In the genomic region with DNA sequence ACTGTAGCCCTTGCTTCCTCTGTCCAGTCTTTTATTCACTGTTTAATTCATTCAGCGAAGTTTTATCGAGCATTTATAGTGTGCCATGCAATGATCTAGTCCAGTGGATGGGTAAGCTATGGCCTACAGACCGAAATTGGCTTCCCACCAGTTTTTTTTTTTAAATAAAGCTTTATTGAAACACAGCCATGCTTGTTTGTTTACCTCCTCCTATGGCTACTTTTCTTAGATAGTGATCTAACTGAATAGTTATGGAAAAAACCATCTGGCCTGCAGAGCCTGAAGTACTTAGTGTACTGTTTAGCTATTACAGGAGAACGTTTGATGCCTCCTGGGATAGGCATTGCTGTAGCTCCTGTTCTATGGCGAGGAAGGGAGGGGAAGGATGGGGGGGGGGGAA, we compare ENCODE assay signal across 26 mouse cellular contexts. TPM values are rescaled to one million over a fixed set of nuclear protein-coding genes. Genes with fewer than 3 reads are reported as not detected.
A peak's percentile ranks its signal among the peaks of the same experiment; 100 is the strongest.
DNase-seq lines count a peak whose midpoint lies in the region; ATAC-seq and TF ChIP-seq lines count a peak whose summit lies in the region.
"Had no signal": no experiment of that assay in that cellular context is flagged by ENCODE, and none has a peak within 500 bp of the region (broad histone marks: within the 10 kb centered on the region; RNA-seq: fewer than 3 reads in every experiment).

No protein-coding gene starts in this region.

- DNase-seq in gastrocnemius, adult 2 months = no peak
- DNase-seq in gastrocnemius, postnatal 10 days = no peak
- DNase-seq in heart, adult 2 months = no peak
- no peak for DNase-seq in heart, postnatal 10 days
- DNase-seq in heart, postnatal 0 days (ENCODE audit: low spot score) = no peak
- no peak for DNase-seq in heart, adult 11 months
- DNase-seq in MEL (ENCODE audit: low read depth, low spot score) = no peak
- no peak for DNase-seq in urinary bladder, adult 18-20 months (ENCODE audit: low spot score in 2 of 2)
- DNase-seq: adrenal gland, adult 2 months; adrenal gland, adult 8-10 months; adrenal gland, postnatal 10 days; adrenal gland, postnatal 14 days; adrenal gland, postnatal 25 days; adrenal gland, postnatal 36 days; B cell, adult 2 months; cerebellum, adult 11 months; cerebellum, adult 11-12 months; cerebellum, adult 18-20 months had no signal

- WGBS in heart, adult 2 months = 55% methylated on average over 5 of the region's 5 CpGs
- 69% methylated on average over 5 of the region's 5 CpGs for WGBS in heart, postnatal 0 days

- no peak for TF ChIP-seq CTCF in gastrocnemius, adult 2 months (IDR thresholded peaks at IDR 0.05)
- TF ChIP-seq CTCF in heart, adult 2 months (IDR thresholded peaks at IDR 0.05) = no peak
- TF ChIP-seq CTCF in heart, postnatal 0 days (IDR thresholded peaks at IDR 0.05; ENCODE audit: low read depth) = no peak
- TF ChIP-seq CTCF in MEL (IDR thresholded peaks at IDR 0.05 in 2 of 3, conservative IDR thresholded peaks at IDR 0.05 in 1 of 3; ENCODE audit: control insufficient read depth in 1 of 3, insufficient read depth in 1 of 3, low read depth in 2 of 3, low read length in 3 of 3, poor library complexity in 1 of 3, severe bottlenecking in 1 of 3) = no peak

- no peaks in the 10 kb centered on the region for H3K9me3 ChIP-seq in heart, postnatal 0 days (replicated peaks; ENCODE audit: control insufficient read depth, low read length)
- H3K9me3 ChIP-seq in MEL (replicated peaks; ENCODE audit: insufficient read depth, low read length) = no peaks in the 10 kb centered on the region
- H3K9me3 ChIP-seq: G1E had no signal

- no peak for TF ChIP-seq EP300 in heart, adult 2 months (IDR thresholded peaks at IDR 0.05; ENCODE audit: insufficient read depth, low read depth, low read length)
- no peak for TF ChIP-seq EP300 in heart, postnatal 0 days (IDR thresholded peaks at IDR 0.05; ENCODE audit: low read depth)
- TF ChIP-seq EP300 in MEL (IDR thresholded peaks at IDR 0.05; ENCODE audit: low read depth in 1 of 2, low read length in 2 of 2) = no peak

- no peak for TF ChIP-seq RAD21 in MEL (IDR thresholded peaks at IDR 0.05; ENCODE audit: low read depth, low read length)

- H3K4me3 ChIP-seq in gastrocnemius, adult 2 months = no peak overlapping the region
- no peak overlapping the region for H3K4me3 ChIP-seq in heart, adult 2 months
- H3K4me3 ChIP-seq in heart, postnatal 0 days (ENCODE audit: low read depth, low read length) = no peak overlapping the region
- H3K4me3 ChIP-seq in MEL (ENCODE audit: control insufficient read depth in 1 of 2, insufficient read depth in 1 of 2, low read depth in 2 of 2, low read length in 2 of 2) = no peak overlapping the region

- TF ChIP-seq POLR2A in heart, adult 2 months (IDR thresholded peaks at IDR 0.05; ENCODE audit: insufficient read depth, low read depth, low read length) = no peak
- TF ChIP-seq POLR2A in MEL (IDR thresholded peaks at IDR 0.05; ENCODE audit: control insufficient read depth in 1 of 2, insufficient read depth in 1 of 2, low read depth in 1 of 2, low read length in 2 of 2, poor library complexity in 1 of 2) = no peak

- no peak overlapping the region for H3K4me2 ChIP-seq in heart, postnatal 0 days (ENCODE audit: low read depth, low read length)

- H3K4me1 ChIP-seq in heart, adult 2 months (ENCODE audit: control insufficient read depth, insufficient read depth, low read length) = peaks cover 1% of the 10 kb centered on the region
- H3K4me1 ChIP-seq in heart, postnatal 0 days (ENCODE audit: control insufficient read depth, insufficient read depth) = no peaks in the 10 kb centered on the region
- H3K4me1 ChIP-seq in MEL (ENCODE audit: control insufficient read depth in 1 of 2, insufficient read depth in 2 of 2, low read length in 2 of 2) = peaks cover 0 to 3% of the 10 kb centered on the region in 2 experiments; a peak in 2 of 4 replicates

- intact Hi-C loops in gastrocnemius, adult 2 months (cut with DNase I) = no loop called here
- intact Hi-C loops in heart, adult 2 months (cut with DNase I) = no loop called here
- intact Hi-C loops in heart, postnatal 10 days (cut with DNase I) = no loop called here

- H3K79me2 ChIP-seq in heart, adult 2 months (replicated peaks; ENCODE audit: control insufficient read depth, insufficient read depth, low read length) = no peaks in the 10 kb centered on the region
- no peaks in the 10 kb centered on the region for H3K79me2 ChIP-seq in MEL (ENCODE audit: control insufficient read depth, insufficient read depth, low read length, poor library complexity)

- H3K27me3 ChIP-seq in heart, adult 2 months (ENCODE audit: control insufficient read depth, insufficient read depth, low read length) = no peaks in the 10 kb centered on the region
- H3K27me3 ChIP-seq in heart, postnatal 0 days (ENCODE audit: control insufficient read depth, insufficient read depth, low read length) = peaks cover 14% of the 10 kb centered on the region; the same call in 1 of the 2 replicates
- H3K27me3 ChIP-seq in MEL (ENCODE audit: control insufficient read depth in 1 of 2, insufficient read depth in 2 of 2, low read length in 2 of 2) = peaks cover 0 to 1% of the 10 kb centered on the region in 2 experiments; a peak in 1 of 4 replicates
- H3K27me3 ChIP-seq: Patski had no signal

- no peak for ATAC-seq in heart, postnatal 0 days (ENCODE audit: insufficient read depth, low read depth)
- ATAC-seq: activated CD4-positive, CD25-positive, alpha-beta regulatory T cell, adult 4 months; CD4-positive, CD25-positive, alpha-beta regulatory T cell, adult 4 months; Patski had no signal

- peak overlapping the region; percentile 69 for H3K27ac ChIP-seq in gastrocnemius, adult 2 months
- H3K27ac ChIP-seq in heart, adult 2 months = peak overlapping the region; percentile 57
- peak overlapping the region; percentile 69 for H3K27ac ChIP-seq in heart, postnatal 0 days (ENCODE audit: low read depth)
- no peak overlapping the region for H3K27ac ChIP-seq in MEL (ENCODE audit: control insufficient read depth, low read depth, low read length)

- no peaks in the 10 kb centered on the region for H3K36me3 ChIP-seq in heart, adult 2 months (ENCODE audit: control insufficient read depth, insufficient read depth, low read length)
- H3K36me3 ChIP-seq in heart, postnatal 0 days (replicated peaks; ENCODE audit: control insufficient read depth, insufficient read depth, low read length) = no peaks in the 10 kb centered on the region
- peaks cover 0 to 4% of the 10 kb centered on the region in 2 experiments; a peak in 1 of 4 replicates for H3K36me3 ChIP-seq in MEL (ENCODE audit: control insufficient read depth in 1 of 2, insufficient read depth in 2 of 2, low read length in 2 of 2)
- H3K36me3 ChIP-seq: G1E had no signal

- no peak overlapping the region for H3K9ac ChIP-seq in heart, adult 2 months (ENCODE audit: low read depth, low read length)
- H3K9ac ChIP-seq in heart, postnatal 0 days (replicated peaks; ENCODE audit: low read depth, low read length) = no peak overlapping the region
- no peak overlapping the region for H3K9ac ChIP-seq in MEL (ENCODE audit: control insufficient read depth, low read depth, low read length, poor library complexity, severe bottlenecking)

TF ChIP-seq in MEL, 35 proteins besides CTCF, POLR2A, EP300 and RAD21 (continues in another document):
- TF ChIP-seq ZNF384 (IDR thresholded peaks at IDR 0.05; ENCODE audit: low read depth, low read length) (peak; percentile 95), HCFC1 (IDR thresholded peaks at IDR 0.05; ENCODE audit: low read depth, low read length) (0 out of 2 replicates have a peak, but pooled peaks have one; percentile 22)

RNA-seq across cellular contexts. Expression of a gene that starts 5.1 kb away (rescaled TPM):
- total RNA-seq in gastrocnemius, adult 2 months (2021) = 1 to 10 TPM; 2.5 to 3.8 TPM
- total RNA-seq in gastrocnemius, postnatal 10 days (2021) = 1 to 10 TPM; 3.9 to 4.5 TPM
- total RNA-seq in heart, adult 2 months (2021) = 1 to 10 TPM; 4.9 to 5.9 TPM
- polyA plus RNA-seq in heart, adult 2 months (2012; rRNA removed) = 6.7 and 11.5 TPM in 2 replicates
- 1 to 10 TPM; 4.2 to 5.0 TPM for total RNA-seq in heart, postnatal 10 days (2021)
- total RNA-seq in heart, postnatal 0 days (2014; rRNA removed; ENCODE audit: low replicate concordance) = 12.3 and 46.3 TPM in 2 replicates
- 6.6 and 7.2 TPM in 2 replicates for polyA plus RNA-seq in heart, postnatal 0 days (2015; fragmentation: Nextera tagmentation; extraction: Ambion mirVana)
- 10.9 and 11.2 TPM in 2 replicates for total RNA-seq in MEL (2012; rRNA removed)
- 10 to 100 TPM in 1 of 2 experiments, not detected in 1; 11.3 TPM for polyA plus RNA-seq in MEL (2012; ENCODE audit: insufficient read depth in 1 of 2, insufficient read length in 2 of 2, low read depth in 1 of 2, low replicate concordance in 2 of 2, missing spikeins in 1 of 2)

RNA-seq across cellular contexts. Expression of a gene that starts 23.6 kb away (rescaled TPM):
- not detected for total RNA-seq in gastrocnemius, adult 2 months (2021)
- total RNA-seq in gastrocnemius, postnatal 10 days (2021) = under 1 TPM; 0.16 to 0.26 TPM
- not detected for total RNA-seq in heart, adult 2 months (2021)
- polyA plus RNA-seq in heart, adult 2 months (2012; rRNA removed) = 0.15 and 0.21 TPM in 2 replicates
- total RNA-seq in heart, postnatal 10 days (2021) = under 1 TPM; 0.17 to 0.35 TPM
- total RNA-seq in heart, postnatal 0 days (2014; rRNA removed; ENCODE audit: low replicate concordance) = 0.73 TPM in 1 of 2 replicates, not detected in the other
- 0.25 and 0.38 TPM in 2 replicates for polyA plus RNA-seq in heart, postnatal 0 days (2015; fragmentation: Nextera tagmentation; extraction: Ambion mirVana)
- 0.04 TPM in 1 of 2 replicates, not detected in the other for total RNA-seq in MEL (2012; rRNA removed)
- not detected for polyA plus RNA-seq in MEL (2012; ENCODE audit: insufficient read depth in 1 of 2, insufficient read length in 2 of 2, low read depth in 1 of 2, low replicate concordance in 2 of 2, missing spikeins in 1 of 2)
- total RNA-seq: adrenal gland, postnatal 14 days; adrenal gland, postnatal 25 days; adrenal gland, postnatal 36 days; CH12.LX; G1E had no signal
- polyA plus RNA-seq: activated CD4-positive, CD25-positive, alpha-beta regulatory T cell, adult 4 months; adrenal gland, adult 2 months; C2C12; CD4-positive, CD25-positive, alpha-beta regulatory T cell, adult 4 months; G1E had no signal

RNA-seq across cellular contexts. Expression of a gene that starts 28.8 kb away (rescaled TPM):
- not detected for total RNA-seq in gastrocnemius, adult 2 months (2021)
- not detected for total RNA-seq in gastrocnemius, postnatal 10 days (2021)
- not detected for total RNA-seq in heart, adult 2 months (2021)
- not detected in 2 replicates for polyA plus RNA-seq in heart, adult 2 months (2012; rRNA removed)
- total RNA-seq in heart, postnatal 10 days (2021) = not detected
- total RNA-seq in heart, postnatal 0 days (2014; rRNA removed; ENCODE audit: low replicate concordance) = not detected in 2 replicates
- not detected in 2 replicates for polyA plus RNA-seq in heart, postnatal 0 days (2015; fragmentation: Nextera tagmentation; extraction: Ambion mirVana)
- 6.1 and 6.7 TPM in 2 replicates for total RNA-seq in MEL (2012; rRNA removed)
- 10 to 100 TPM in 1 of 2 experiments, not detected in 1; 17.5 TPM for polyA plus RNA-seq in MEL (2012; ENCODE audit: insufficient read depth in 1 of 2, insufficient read length in 2 of 2, low read depth in 1 of 2, low replicate concordance in 2 of 2, missing spikeins in 1 of 2)
- total RNA-seq: adrenal gland, adult 18-20 months; adrenal gland, adult 2 months; adrenal gland, adult 8-10 months; adrenal gland, postnatal 10 days; adrenal gland, postnatal 14 days; adrenal gland, postnatal 25 days; adrenal gland, postnatal 36 days; G1E had no signal
- polyA plus RNA-seq: activated CD4-positive, CD25-positive, alpha-beta regulatory T cell, adult 4 months; adrenal gland, adult 2 months; brain, embryonic 14.5 days; C2C12; G1E; Patski had no signal

RNA-seq across cellular contexts. Expression of a gene that starts 32.9 kb away (rescaled TPM):
- 10 to 100 TPM; 24.3 to 34.7 TPM for total RNA-seq in gastrocnemius, adult 2 months (2021)
- 10 to 100 TPM; 22.1 to 26.7 TPM for total RNA-seq in gastrocnemius, postnatal 10 days (2021)
- total RNA-seq in heart, adult 2 months (2021) = 10 to 100 TPM; 16.9 to 18.5 TPM
- 28.7 and 43.8 TPM in 2 replicates for polyA plus RNA-seq in heart, adult 2 months (2012; rRNA removed)
- total RNA-seq in heart, postnatal 10 days (2021) = 10 to 100 TPM; 19.9 to 21.9 TPM
- total RNA-seq in heart, postnatal 0 days (2014; rRNA removed; ENCODE audit: low replicate concordance) = 58.9 and 60.1 TPM in 2 replicates
- polyA plus RNA-seq in heart, postnatal 0 days (2015; fragmentation: Nextera tagmentation; extraction: Ambion mirVana) = 30.5 and 35.1 TPM in 2 replicates
- total RNA-seq in MEL (2012; rRNA removed) = 49.4 and 54.8 TPM in 2 replicates
- polyA plus RNA-seq in MEL (2012; ENCODE audit: insufficient read depth in 1 of 2, insufficient read length in 2 of 2, low read depth in 1 of 2, low replicate concordance in 2 of 2, missing spikeins in 1 of 2) = 10 to 100 TPM in 1 of 2 experiments, not detected in 1; 54.8 TPM
